In genomic region chr8:120622161-120622560, GRCm38 (mm10) we compare ENCODE assay signal across 20 mouse cellular contexts. TPM values are rescaled to one million over a fixed set of nuclear protein-coding genes. Genes with fewer than 3 reads are reported as not detected.
DNase-seq lines count a peak whose midpoint lies in the region; ATAC-seq and TF ChIP-seq lines count a peak whose summit lies in the region.
"Had no signal": no experiment of that assay in that cellular context is flagged by ENCODE, and none has a peak within 500 bp of the region (broad histone marks: within the 10 kb centered on the region; RNA-seq: fewer than 3 reads in every experiment).

No protein-coding gene starts in this region.

- peak overlapping the region; percentile 41; the same call in 1 of the 2 replicates for H3K27ac ChIP-seq in forebrain, embryonic 10.5 days
- H3K27ac ChIP-seq in forebrain, embryonic 11.5 days (ENCODE audit: low read depth, low read length) = no peak overlapping the region
- H3K27ac ChIP-seq in heart, embryonic 14.5 days (replicated peaks in 1 of 2; ENCODE audit: control insufficient read depth in 1 of 2, insufficient read depth in 1 of 2, low read depth in 2 of 2, low read length in 2 of 2) = no peak overlapping the region
- peak overlapping the region; percentile 8 for H3K27ac ChIP-seq in embryonic facial prominence, embryonic 10.5 days (replicated peaks)
- H3K27ac ChIP-seq: hindbrain, embryonic 15.5 days; liver, embryonic 14.5 days; neural tube, embryonic 12.5 days had no signal

- no peak for ATAC-seq in forebrain, embryonic 11.5 days (replicated peaks; ENCODE audit: low FRiP score)
- ATAC-seq in heart, embryonic 14.5 days (ENCODE audit: insufficient number of reproducible peaks, insufficient read depth, low FRiP score, low read depth) = no peak
- ATAC-seq: intestine, postnatal 0 days; Patski had no signal

- no peak overlapping the region for H3K9ac ChIP-seq in forebrain, embryonic 11.5 days (ENCODE audit: low read length)
- H3K9ac ChIP-seq in heart, embryonic 14.5 days (ENCODE audit: low read length) = peak overlapping the region; percentile 19; the same call in 1 of the 2 replicates
- H3K9ac ChIP-seq: hindbrain, embryonic 15.5 days; liver, embryonic 14.5 days; neural tube, embryonic 12.5 days had no signal

- no peaks in the 10 kb centered on the region for H3K9me3 ChIP-seq in forebrain, embryonic 10.5 days
- no peaks in the 10 kb centered on the region for H3K9me3 ChIP-seq in forebrain, embryonic 11.5 days (ENCODE audit: control insufficient read depth, low read length)
- H3K9me3 ChIP-seq in heart, embryonic 14.5 days (ENCODE audit: control insufficient read depth, low read length) = no peaks in the 10 kb centered on the region
- H3K9me3 ChIP-seq in E14TG2a.4 (ENCODE audit: low read length) = no peaks in the 10 kb centered on the region
- no peaks in the 10 kb centered on the region for H3K9me3 ChIP-seq in embryonic facial prominence, embryonic 10.5 days
- H3K9me3 ChIP-seq: hindbrain, embryonic 15.5 days; megakaryocyte, embryonic 14.5 days; neural tube, embryonic 12.5 days had no signal

- peaks cover 5% of the 10 kb centered on the region for H3K27me3 ChIP-seq in forebrain, embryonic 10.5 days (ENCODE audit: poor library complexity, severe bottlenecking)
- H3K27me3 ChIP-seq in forebrain, embryonic 11.5 days (ENCODE audit: control insufficient read depth, insufficient read depth, low read length) = no peaks in the 10 kb centered on the region
- H3K27me3 ChIP-seq in heart, embryonic 14.5 days (ENCODE audit: control insufficient read depth, insufficient read depth, low read length) = no peaks in the 10 kb centered on the region
- H3K27me3 ChIP-seq in E14TG2a.4 (ENCODE audit: insufficient read depth, low read length) = no peaks in the 10 kb centered on the region
- H3K27me3 ChIP-seq in embryonic facial prominence, embryonic 10.5 days (replicated peaks; ENCODE audit: low read depth, poor library complexity, severe bottlenecking) = 0 out of 2 replicates have a peak, but pooled peaks cover 9% of the 10 kb centered on the region
- H3K27me3 ChIP-seq: hindbrain, embryonic 15.5 days; neural tube, embryonic 12.5 days; Patski had no signal

- no peak for DNase-seq in forebrain, embryonic 10.5 days (ENCODE audit: extremely low spot score, low spot score)
- no peak for DNase-seq in forebrain, embryonic 11.5 days (ENCODE audit: low spot score)
- DNase-seq in heart, postnatal 25 days (ENCODE audit: low spot score) = no peak
- no peak for DNase-seq in embryonic facial prominence, embryonic 10.5 days (ENCODE audit: low spot score)
- no peak for DNase-seq in spleen, postnatal 10 days (ENCODE audit: low spot score in 2 of 2)
- DNase-seq in c-Kit-positive CD71-positive TER-119-positive erythroid progenitor cells, embryonic 14.5 days (ENCODE audit: low spot score) = no peak
- DNase-seq: adrenal gland, postnatal 36 days; cerebellum, adult 9-10 months; gastrocnemius, postnatal 25 days; lung, postnatal 14 days; thymus, postnatal 25 days had no signal

- 81% methylated on average over 14 of the region's 14 CpGs for WGBS in forebrain, embryonic 10.5 days
- WGBS in forebrain, embryonic 11.5 days = 68% methylated on average over 14 of the region's 14 CpGs
- 47% methylated on average over 14 of the region's 14 CpGs for WGBS in heart, embryonic 14.5 days
- WGBS in embryonic facial prominence, embryonic 10.5 days = 64% methylated on average over 14 of the region's 14 CpGs

- H3K36me3 ChIP-seq in forebrain, embryonic 10.5 days (replicated peaks) = no peaks in the 10 kb centered on the region
- H3K36me3 ChIP-seq in forebrain, embryonic 11.5 days (ENCODE audit: control insufficient read depth, insufficient read depth, low read length) = no peaks in the 10 kb centered on the region
- no peaks in the 10 kb centered on the region for H3K36me3 ChIP-seq in heart, embryonic 14.5 days (ENCODE audit: control insufficient read depth, insufficient read depth, low read length)
- H3K36me3 ChIP-seq in E14TG2a.4 (ENCODE audit: insufficient read depth, low read length) = peaks cover 13% of the 10 kb centered on the region; the same call in 1 of the 2 replicates
- no peaks in the 10 kb centered on the region for H3K36me3 ChIP-seq in embryonic facial prominence, embryonic 10.5 days (replicated peaks)
- H3K36me3 ChIP-seq: hindbrain, embryonic 15.5 days; neural tube, embryonic 12.5 days had no signal

- TF ChIP-seq CTCF in E14TG2a.4 (conservative IDR thresholded peaks at IDR 0.05; ENCODE audit: low read length) = no peak

- intact Hi-C loops in heart, postnatal 25 days (cut with DNase I) = no loop called here

- no peak overlapping the region for H3K4me3 ChIP-seq in forebrain, embryonic 10.5 days
- no peak overlapping the region for H3K4me3 ChIP-seq in forebrain, embryonic 11.5 days (ENCODE audit: low read depth, low read length)
- H3K4me3 ChIP-seq in heart, embryonic 14.5 days (ENCODE audit: control insufficient read depth in 1 of 2, insufficient read depth in 1 of 2, low read depth in 1 of 2, low read length in 2 of 2) = no peak overlapping the region
- H3K4me3 ChIP-seq in E14TG2a.4 (replicated peaks; ENCODE audit: low read length) = peak overlapping the region; percentile 56
- no peak overlapping the region for H3K4me3 ChIP-seq in embryonic facial prominence, embryonic 10.5 days
- H3K4me3 ChIP-seq: hindbrain, embryonic 15.5 days; megakaryocyte, embryonic 14.5 days; neural tube, embryonic 12.5 days had no signal

- no peak overlapping the region for H3K4me2 ChIP-seq in forebrain, embryonic 11.5 days (ENCODE audit: low read depth, low read length, severe bottlenecking)
- peak overlapping the region; percentile 20; the same call in 1 of the 2 replicates for H3K4me2 ChIP-seq in heart, embryonic 14.5 days (ENCODE audit: low read length)
- H3K4me2 ChIP-seq: hindbrain, embryonic 15.5 days; neural tube, embryonic 12.5 days had no signal

- H3K4me1 ChIP-seq in forebrain, embryonic 10.5 days = peaks cover 54% of the 10 kb centered on the region
- peaks cover 3% of the 10 kb centered on the region; the same call in 1 of the 2 replicates for H3K4me1 ChIP-seq in forebrain, embryonic 11.5 days (replicated peaks; ENCODE audit: control insufficient read depth, insufficient read depth, low read length)
- H3K4me1 ChIP-seq in heart, embryonic 14.5 days (ENCODE audit: control insufficient read depth in 2 of 2, insufficient read depth in 2 of 2, low read length in 2 of 2) = peaks cover 20 to 21% of the 10 kb centered on the region in 2 experiments
- H3K4me1 ChIP-seq in E14TG2a.4 (replicated peaks; ENCODE audit: low read depth, low read length) = peaks cover 85% of the 10 kb centered on the region
- H3K4me1 ChIP-seq in embryonic facial prominence, embryonic 10.5 days = peaks cover 47% of the 10 kb centered on the region

RNA-seq across cellular contexts. Expression of gene 1190005I06Rik, which starts 25.3 kb away (rescaled TPM):
- polyA plus RNA-seq in forebrain, embryonic 10.5 days (2016; fragmentation: Nextera tagmentation; extraction: Ambion mirVana) = 2.3 and 2.8 TPM in 2 replicates
- polyA plus RNA-seq in forebrain, embryonic 11.5 days (2014; fragmentation: Nextera tagmentation; extraction: Ambion mirVana) = 1.6 and 2.3 TPM in 2 replicates
- polyA plus RNA-seq in heart, embryonic 14.5 days (2014; fragmentation: Nextera tagmentation; extraction: Ambion mirVana) = 5.8 and 6.2 TPM in 2 replicates
- total RNA-seq in heart, postnatal 25 days (2021) = 1 to 10 TPM; 2.3 to 3.4 TPM
- 2.9 and 3.8 TPM in 2 replicates for polyA plus RNA-seq in embryonic facial prominence, embryonic 10.5 days (2016; fragmentation: Nextera tagmentation; extraction: Ambion mirVana)
- total RNA-seq: monocyte, adult 5-6 weeks had no signal

RNA-seq across cellular contexts. Expression of gene Gins2, which starts 33.1 kb away (rescaled TPM):
- 154 and 158 TPM in 2 replicates for polyA plus RNA-seq in forebrain, embryonic 10.5 days (2016; fragmentation: Nextera tagmentation; extraction: Ambion mirVana)
- 105 and 115 TPM in 2 replicates for polyA plus RNA-seq in forebrain, embryonic 11.5 days (2014; fragmentation: Nextera tagmentation; extraction: Ambion mirVana)
- 51.1 and 60.6 TPM in 2 replicates for polyA plus RNA-seq in heart, embryonic 14.5 days (2014; fragmentation: Nextera tagmentation; extraction: Ambion mirVana)
- 1 to 10 TPM; 1.2 to 1.5 TPM for total RNA-seq in heart, postnatal 25 days (2021)
- 156 TPM in 2 replicates for polyA plus RNA-seq in embryonic facial prominence, embryonic 10.5 days (2016; fragmentation: Nextera tagmentation; extraction: Ambion mirVana)

RNA-seq across cellular contexts. Expression of gene Gm27021, which starts 45.7 kb away (rescaled TPM):
- 3.2 and 4.0 TPM in 2 replicates for polyA plus RNA-seq in forebrain, embryonic 10.5 days (2016; fragmentation: Nextera tagmentation; extraction: Ambion mirVana)
- 3.3 and 3.5 TPM in 2 replicates for polyA plus RNA-seq in forebrain, embryonic 11.5 days (2014; fragmentation: Nextera tagmentation; extraction: Ambion mirVana)
- 0.45 and 0.65 TPM in 2 replicates for polyA plus RNA-seq in heart, embryonic 14.5 days (2014; fragmentation: Nextera tagmentation; extraction: Ambion mirVana)
- not detected for total RNA-seq in heart, postnatal 25 days (2021)
- polyA plus RNA-seq in embryonic facial prominence, embryonic 10.5 days (2016; fragmentation: Nextera tagmentation; extraction: Ambion mirVana) = 3.7 and 4.2 TPM in 2 replicates
- total RNA-seq: gastrocnemius, postnatal 25 days; monocyte, adult 5-6 weeks had no signal

RNA-seq across cellular contexts. Expression of gene Cox4i1, which starts 45.9 kb away (rescaled TPM):
- polyA plus RNA-seq in forebrain, embryonic 10.5 days (2016; fragmentation: Nextera tagmentation; extraction: Ambion mirVana) = 865 and 885 TPM in 2 replicates
- 812 and 850 TPM in 2 replicates for polyA plus RNA-seq in forebrain, embryonic 11.5 days (2014; fragmentation: Nextera tagmentation; extraction: Ambion mirVana)
- polyA plus RNA-seq in heart, embryonic 14.5 days (2014; fragmentation: Nextera tagmentation; extraction: Ambion mirVana) = 2,314 and 2,402 TPM in 2 replicates
- 1,000 to 10,000 TPM; 4,549 to 4,664 TPM for total RNA-seq in heart, postnatal 25 days (2021)
- 874 and 883 TPM in 2 replicates for polyA plus RNA-seq in embryonic facial prominence, embryonic 10.5 days (2016; fragmentation: Nextera tagmentation; extraction: Ambion mirVana)

RNA-seq across cellular contexts. Expression of gene Emc8, which starts 46.2 kb away (rescaled TPM):
- polyA plus RNA-seq in forebrain, embryonic 10.5 days (2016; fragmentation: Nextera tagmentation; extraction: Ambion mirVana) = 379 and 400 TPM in 2 replicates
- polyA plus RNA-seq in forebrain, embryonic 11.5 days (2014; fragmentation: Nextera tagmentation; extraction: Ambion mirVana) = 307 and 321 TPM in 2 replicates
- 166 and 168 TPM in 2 replicates for polyA plus RNA-seq in heart, embryonic 14.5 days (2014; fragmentation: Nextera tagmentation; extraction: Ambion mirVana)
- 10 to 100 TPM; 45.6 to 46.9 TPM for total RNA-seq in heart, postnatal 25 days (2021)
- 388 and 400 TPM in 2 replicates for polyA plus RNA-seq in embryonic facial prominence, embryonic 10.5 days (2016; fragmentation: Nextera tagmentation; extraction: Ambion mirVana)

Comparison
In these comparisons a context has a peak if more than half of its experiments do, and no peak if none do; other contexts are left out.
1. H3K27ac ChIP-seq: peak in forebrain, embryonic 10.5 days (single experiment) and embryonic facial prominence, embryonic 10.5 days (single experiment); none in forebrain, embryonic 11.5 days (single experiment) and heart, embryonic 14.5 days (0 of 2).